Mouse (Mus musculus): ENCODE measurements around the gene Retsat. TPM values are rescaled to one million over a fixed set of nuclear protein-coding genes. Genes with fewer than 3 reads are reported as not detected.

Gene Retsat
- polyA plus RNA-seq, 1 experiment from 2014 or later, result 26.0 TPM

DNA sequence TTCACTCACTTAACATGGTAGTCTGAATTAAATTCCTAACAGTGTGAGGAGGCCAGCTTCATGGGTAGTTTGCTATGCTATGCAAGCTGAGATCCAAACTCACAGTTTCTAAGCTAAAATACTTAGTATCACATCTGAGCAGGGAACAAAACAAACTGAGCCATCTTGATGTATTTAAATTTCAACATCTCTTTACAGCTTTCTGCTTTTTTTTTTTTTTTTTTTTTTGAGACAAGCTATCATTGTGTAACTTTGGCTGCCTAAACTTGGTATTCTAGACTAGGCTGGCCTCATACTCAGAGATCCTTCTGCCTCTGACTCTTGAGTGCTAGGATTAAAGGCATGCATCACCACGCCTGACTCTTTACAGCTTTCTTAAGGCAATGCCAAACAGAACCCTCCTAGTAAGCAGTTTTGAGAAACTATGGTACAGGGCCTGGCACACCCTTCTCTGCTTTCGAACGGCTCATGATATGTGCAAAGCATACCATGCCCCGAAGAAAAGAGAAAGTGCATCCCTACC lies 10.4 kb downstream of the Retsat start:
- ATAC-seq (replicated peaks; ENCODE audit: low FRiP score) (no peak), DNase-seq (ENCODE audit: low spot score) (no peak)
- no peak overlapping the region for H3K4me2 ChIP-seq
- no peaks in the 10 kb centered on the region; the same call in 1 of the 2 replicates for H3K4me1 ChIP-seq (replicated peaks; ENCODE audit: control insufficient read depth, insufficient read depth, low read length)
- no peak overlapping the region for H3K9ac ChIP-seq (ENCODE audit: low read depth, low read length)
- H3K36me3 ChIP-seq (ENCODE audit: control insufficient read depth, insufficient read depth, low read length), result peaks cover 10% of the 10 kb centered on the region
- no peaks in the 10 kb centered on the region for H3K27me3 ChIP-seq (replicated peaks; ENCODE audit: control insufficient read depth, insufficient read depth, low read length)
- no peak overlapping the region for H3K4me3 ChIP-seq (ENCODE audit: low read depth, low read length)
- no peaks in the 10 kb centered on the region for H3K9me3 ChIP-seq (ENCODE audit: control insufficient read depth, low read length)
- WGBS, result 83% methylated on average over 4 of the region's 4 CpGs
- H3K27ac ChIP-seq (ENCODE audit: low read depth, low read length), result no peak overlapping the region

DNA sequence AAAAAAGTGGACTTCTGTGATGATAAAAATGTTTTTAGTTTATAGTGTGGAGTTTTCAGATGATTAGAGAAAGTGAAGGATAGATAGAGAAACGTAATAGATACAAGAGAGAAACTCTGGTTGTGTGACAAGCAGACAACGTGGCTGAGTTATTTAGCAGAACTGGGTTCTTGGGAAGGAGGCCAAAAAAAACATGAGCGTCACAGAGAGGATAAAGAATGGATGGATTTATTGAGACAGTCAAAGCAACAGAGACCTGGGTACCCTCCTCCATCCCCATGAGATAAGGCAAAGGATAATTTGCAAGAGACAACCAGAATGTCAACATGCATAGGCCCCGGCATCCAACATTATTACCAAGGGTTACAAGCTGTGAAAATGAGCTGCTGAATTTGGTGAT lies 12.0 kb downstream of the Retsat start:
- Histone ChIP-seq H3K4me1 (replicated peaks; ENCODE audit: control insufficient read depth, insufficient read depth, low read length) (peaks cover 9% of the 10 kb centered on the region), H3K4me3 (ENCODE audit: low read depth, low read length) (no peak overlapping the region), H3K27me3 (replicated peaks; ENCODE audit: control insufficient read depth, insufficient read depth, low read length) (no peaks in the 10 kb centered on the region), H3K27ac (ENCODE audit: low read depth, low read length) (no peak overlapping the region), H3K9me3 (ENCODE audit: control insufficient read depth, low read length) (no peaks in the 10 kb centered on the region), H3K36me3 (ENCODE audit: control insufficient read depth, insufficient read depth, low read length) (peaks cover 10% of the 10 kb centered on the region), H3K4me2 (no peak overlapping the region), H3K9ac (ENCODE audit: low read depth, low read length) (no peak overlapping the region)
- 81% methylated on average over 4 of the region's 4 CpGs for WGBS
- DNase-seq (ENCODE audit: low spot score) (no peak), ATAC-seq (replicated peaks; ENCODE audit: low FRiP score) (no peak)

DNA sequence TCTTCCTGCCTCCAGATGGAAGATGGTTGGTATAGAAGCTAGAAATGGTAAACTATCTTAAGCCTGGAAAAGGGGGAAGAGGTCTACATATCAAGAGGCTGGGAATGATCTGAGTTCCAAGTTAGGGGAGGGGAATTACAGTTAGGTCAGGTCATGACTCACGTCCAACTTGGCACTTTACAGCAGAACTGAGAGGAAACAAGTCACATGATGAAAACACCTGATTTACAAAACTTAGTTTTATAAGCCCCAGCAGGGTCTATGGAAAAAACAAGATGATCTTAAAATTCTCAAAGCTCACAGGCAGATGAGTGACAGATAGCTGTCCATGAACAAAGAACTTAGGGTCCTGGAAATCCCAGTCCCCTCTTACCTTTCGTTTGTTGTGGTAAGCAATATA lies 16.9 kb downstream of the Retsat start:
- peak overlapping the region; percentile 90 for H3K4me3 ChIP-seq (ENCODE audit: low read depth, low read length)
- DNase-seq (ENCODE audit: low spot score) (no peak), ATAC-seq (replicated peaks; ENCODE audit: low FRiP score) (no peak)
- WGBS, result 46% methylated on average over 2 of the region's 2 CpGs
- no peak overlapping the region for H3K27ac ChIP-seq (ENCODE audit: low read depth, low read length)
- H3K27me3 ChIP-seq (replicated peaks; ENCODE audit: control insufficient read depth, insufficient read depth, low read length), result no peaks in the 10 kb centered on the region
- H3K36me3 ChIP-seq (ENCODE audit: control insufficient read depth, insufficient read depth, low read length), result peaks cover 8% of the 10 kb centered on the region
- no peaks in the 10 kb centered on the region for H3K9me3 ChIP-seq (ENCODE audit: control insufficient read depth, low read length)
- peak overlapping the region; percentile 78 for H3K9ac ChIP-seq (ENCODE audit: low read depth, low read length)
- peaks cover 25% of the 10 kb centered on the region for H3K4me1 ChIP-seq (replicated peaks; ENCODE audit: control insufficient read depth, insufficient read depth, low read length)
- H3K4me2 ChIP-seq, result peak overlapping the region; percentile 97

DNA sequence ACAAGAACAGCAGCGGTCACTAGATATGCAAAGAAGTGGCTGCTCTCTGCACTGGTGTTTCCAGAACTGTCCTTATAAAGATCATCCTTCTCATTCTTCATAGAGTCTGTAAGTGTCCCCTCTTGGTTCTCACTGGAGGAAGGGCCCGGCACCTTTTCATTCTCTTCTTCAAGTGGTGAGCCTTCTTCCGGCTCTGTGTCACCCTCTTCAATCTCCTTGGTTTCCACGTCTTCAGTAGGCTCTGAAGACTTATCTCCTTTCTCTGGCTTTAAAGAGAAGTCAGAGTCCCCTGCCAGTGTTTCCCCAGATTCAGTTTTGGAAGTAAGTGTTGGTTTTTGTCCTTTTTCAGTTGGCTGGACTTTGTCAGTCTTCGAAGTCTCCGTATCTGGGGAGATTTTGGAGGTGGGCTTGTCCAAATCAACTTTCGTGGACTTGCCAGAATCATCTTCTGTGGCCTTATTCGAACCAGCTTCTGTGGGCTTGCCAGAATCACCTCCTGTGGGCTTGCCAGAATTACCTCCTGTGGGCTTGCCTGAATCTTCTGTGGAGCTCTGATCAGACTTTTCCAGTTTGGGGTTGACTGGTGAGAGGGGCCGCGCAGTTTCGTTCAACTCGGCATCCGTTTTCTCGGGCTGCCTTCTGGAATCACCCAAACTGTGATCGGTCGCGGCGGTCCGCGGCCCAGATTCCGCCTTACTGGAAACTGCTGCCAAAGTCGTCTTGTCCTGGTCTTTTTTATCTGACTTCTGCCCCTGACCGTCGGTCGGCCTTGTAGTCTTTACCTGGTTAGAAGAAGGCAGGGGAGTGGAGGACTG lies 17.5 kb downstream of the Retsat start:
- H3K4me3 ChIP-seq (ENCODE audit: low read depth, low read length), result peak overlapping the region; percentile 90
- H3K36me3 ChIP-seq (ENCODE audit: control insufficient read depth, insufficient read depth, low read length), result peaks cover 8% of the 10 kb centered on the region
- peak overlapping the region; percentile 78 for H3K9ac ChIP-seq (ENCODE audit: low read depth, low read length)
- no peaks in the 10 kb centered on the region for H3K27me3 ChIP-seq (replicated peaks; ENCODE audit: control insufficient read depth, insufficient read depth, low read length)
- peak overlapping the region; percentile 97 for H3K4me2 ChIP-seq
- ATAC-seq (replicated peaks; ENCODE audit: low FRiP score) (no peak), DNase-seq (ENCODE audit: low spot score) (no peak)
- H3K27ac ChIP-seq (ENCODE audit: low read depth, low read length), result no peak overlapping the region
- H3K4me1 ChIP-seq (replicated peaks; ENCODE audit: control insufficient read depth, insufficient read depth, low read length), result peaks cover 26% of the 10 kb centered on the region
- WGBS, result 16% methylated on average over 25 of the region's 25 CpGs
- H3K9me3 ChIP-seq (ENCODE audit: control insufficient read depth, low read length), result no peaks in the 10 kb centered on the region

DNA sequence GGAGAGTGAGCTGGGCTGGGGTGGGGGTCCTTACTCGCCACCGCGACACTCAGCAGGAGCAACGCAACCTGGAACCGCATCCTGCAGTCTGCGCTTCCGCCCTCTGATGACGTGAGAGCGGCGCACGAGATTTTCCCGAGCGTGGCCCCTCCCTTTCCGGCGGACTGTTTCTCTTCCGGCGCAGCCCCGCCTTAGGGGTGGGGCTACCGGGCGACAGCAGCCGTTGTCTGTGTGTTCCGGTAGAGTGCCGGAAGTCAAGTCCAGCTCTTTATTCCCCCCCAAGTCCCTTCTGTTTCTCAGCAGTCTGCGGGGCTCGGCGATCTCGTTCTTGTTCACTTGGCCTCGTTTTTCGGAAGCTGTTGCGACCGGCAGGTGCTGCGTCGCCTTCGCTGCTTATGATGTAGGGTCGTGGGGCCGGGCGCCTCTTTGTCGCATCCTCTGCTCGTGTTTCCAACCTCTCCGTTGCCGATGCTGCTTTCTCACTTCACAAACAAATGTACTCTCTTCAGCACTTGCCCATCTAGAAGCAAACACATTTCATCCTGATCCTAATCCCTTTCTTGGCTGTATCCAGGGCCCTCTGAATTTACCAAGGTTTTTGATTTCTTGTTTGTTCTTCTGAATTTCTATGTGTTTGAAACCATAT lies 18.5 kb downstream of the Retsat start, which contains the start of gene Tgoln1:
Gene Tgoln1 (minus strand): TSS at position 358 of the 646 bp plus-strand sequence.
- Histone ChIP-seq H3K9ac (ENCODE audit: low read depth, low read length) (peak within 1 kb of the TSS; percentile 80), H3K4me3 (ENCODE audit: low read depth, low read length) (peak within 1 kb of the TSS; percentile 90), H3K27ac (ENCODE audit: low read depth, low read length) (peak within 1 kb of the TSS; percentile 66), H3K36me3 (ENCODE audit: control insufficient read depth, insufficient read depth, low read length) (peaks cover 6% of the 10 kb centered on the region), H3K27me3 (replicated peaks; ENCODE audit: control insufficient read depth, insufficient read depth, low read length) (no peaks in the 10 kb centered on the region), H3K4me1 (replicated peaks; ENCODE audit: control insufficient read depth, insufficient read depth, low read length) (peaks cover 30% of the 10 kb centered on the region), H3K9me3 (ENCODE audit: control insufficient read depth, low read length) (no peaks in the 10 kb centered on the region), H3K4me2 (peak within 1 kb of the TSS; percentile 97)
- WGBS, result under 1% methylated on average over 41 of the region's 41 CpGs
- DNase-seq (ENCODE audit: low spot score) (peak; percentile 92), ATAC-seq (replicated peaks; ENCODE audit: low FRiP score) (peak; percentile 93)

DNA sequence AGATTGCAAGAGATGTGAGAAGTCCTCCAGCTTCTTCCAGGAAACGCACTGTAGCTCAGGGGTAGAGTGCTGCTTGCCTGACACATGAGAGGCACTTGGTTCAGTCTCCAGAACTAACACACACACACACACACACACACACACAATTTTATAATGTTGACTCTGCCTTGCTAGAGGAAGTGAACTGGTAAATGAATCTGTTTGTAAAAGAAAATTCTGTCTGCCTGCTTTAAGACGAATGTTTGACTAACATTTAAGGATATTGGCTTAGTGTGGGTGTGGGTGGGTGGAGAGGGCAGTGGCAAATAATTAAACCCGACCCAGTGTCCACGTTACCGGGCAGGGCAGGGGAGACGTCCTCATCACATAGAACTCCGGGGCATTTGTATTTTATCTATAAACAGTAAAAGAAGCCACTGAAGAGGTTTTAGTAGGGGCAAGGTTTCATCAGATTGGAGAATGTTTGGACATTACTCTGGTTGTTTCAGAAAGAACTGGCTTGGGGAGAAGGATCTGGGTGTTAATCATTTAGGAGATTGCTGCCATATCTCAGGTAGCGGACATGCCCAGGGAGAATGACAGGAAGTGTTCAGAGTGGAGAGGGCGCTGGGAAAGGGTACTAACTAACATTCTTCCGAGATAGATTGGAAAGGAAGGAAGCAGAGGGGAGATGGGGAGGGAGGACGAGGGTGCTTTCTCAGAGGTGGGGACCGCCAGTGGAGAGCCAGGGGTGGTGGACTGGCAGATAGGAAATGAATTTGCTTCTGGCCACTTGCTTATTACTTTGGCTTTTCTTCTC lies 21.7 kb downstream of the Retsat start:
- peak overlapping the region; percentile 46 for H3K4me2 ChIP-seq
- WGBS, result 24% methylated on average over 12 of the region's 12 CpGs

DNA sequence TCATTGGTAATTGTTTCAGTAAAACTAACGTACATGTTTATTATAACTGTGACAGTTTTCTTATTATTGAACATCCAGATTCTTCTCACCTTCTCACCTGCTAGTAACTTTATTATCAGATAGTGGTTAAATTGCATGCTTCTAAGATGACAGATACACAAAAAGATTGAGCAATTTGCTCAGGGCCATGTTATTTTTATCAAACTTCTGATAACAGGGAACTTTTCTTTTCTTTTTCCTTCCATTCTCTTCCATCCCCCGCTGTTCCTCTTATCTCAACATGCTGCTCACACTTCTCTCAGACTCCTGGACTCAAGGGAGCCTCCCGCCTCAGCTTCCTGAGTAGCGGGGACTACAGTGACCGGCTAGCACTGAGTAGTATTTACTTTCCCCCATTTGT lies 22.6 kb downstream of the Retsat start:
- Histone ChIP-seq H3K27me3 (replicated peaks; ENCODE audit: control insufficient read depth, insufficient read depth, low read length) (no peaks in the 10 kb centered on the region), H3K36me3 (ENCODE audit: control insufficient read depth, insufficient read depth, low read length) (no peaks in the 10 kb centered on the region), H3K4me3 (ENCODE audit: low read depth, low read length) (no peak overlapping the region), H3K4me1 (replicated peaks; ENCODE audit: control insufficient read depth, insufficient read depth, low read length) (peaks cover 14% of the 10 kb centered on the region), H3K9ac (ENCODE audit: low read depth, low read length) (no peak overlapping the region), H3K9me3 (ENCODE audit: control insufficient read depth, low read length) (no peaks in the 10 kb centered on the region), H3K4me2 (no peak overlapping the region), H3K27ac (ENCODE audit: low read depth, low read length) (peak overlapping the region; percentile 25; the same call in 1 of the 2 replicates)
- DNase-seq (ENCODE audit: low spot score) (no peak), ATAC-seq (replicated peaks; ENCODE audit: low FRiP score) (no peak)
- WGBS, result 42% methylated on average over 5 of the region's 5 CpGs

More for the DNA sequence above, 21.7 kb downstream of the Retsat start:
- no peaks in the 10 kb centered on the region for H3K36me3 ChIP-seq (ENCODE audit: control insufficient read depth, insufficient read depth, low read length)
- 0 out of 2 replicates have a peak overlapping the region, but pooled peaks have one; percentile 8 for H3K4me3 ChIP-seq (ENCODE audit: low read depth, low read length)
- H3K27ac ChIP-seq (ENCODE audit: low read depth, low read length), result peak overlapping the region; percentile 52
- H3K27me3 ChIP-seq (replicated peaks; ENCODE audit: control insufficient read depth, insufficient read depth, low read length), result no peaks in the 10 kb centered on the region
- ATAC-seq (replicated peaks; ENCODE audit: low FRiP score), result no peak
- no peak overlapping the region for H3K9ac ChIP-seq (ENCODE audit: low read depth, low read length)
- no peak for DNase-seq (ENCODE audit: low spot score)
- H3K9me3 ChIP-seq (ENCODE audit: control insufficient read depth, low read length), result no peaks in the 10 kb centered on the region
- peaks cover 24% of the 10 kb centered on the region for H3K4me1 ChIP-seq (replicated peaks; ENCODE audit: control insufficient read depth, insufficient read depth, low read length)

DNA sequence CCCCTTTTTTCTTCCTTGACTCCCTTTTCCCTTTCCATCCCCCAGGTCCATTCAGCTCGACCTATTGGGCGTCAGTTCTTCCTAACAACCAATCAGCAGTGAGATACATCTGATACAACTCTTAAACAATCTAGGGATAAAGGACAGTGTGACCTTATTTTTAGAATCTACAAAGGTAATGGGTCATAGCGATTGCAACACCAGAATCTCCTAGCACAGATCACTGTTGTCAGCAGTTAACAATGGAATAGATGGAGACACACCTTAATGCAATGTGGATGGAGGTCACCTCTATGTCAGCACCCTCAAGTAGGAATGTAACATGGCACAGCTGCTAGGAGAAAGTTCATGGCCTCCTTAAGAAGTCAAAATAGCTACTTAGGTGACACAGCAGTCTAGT lies 24.6 kb downstream of the Retsat start:
- Histone ChIP-seq H3K9me3 (ENCODE audit: control insufficient read depth, low read length) (no peaks in the 10 kb centered on the region), H3K9ac (ENCODE audit: low read depth, low read length) (no peak overlapping the region), H3K4me2 (no peak overlapping the region), H3K27me3 (replicated peaks; ENCODE audit: control insufficient read depth, insufficient read depth, low read length) (no peaks in the 10 kb centered on the region), H3K4me3 (ENCODE audit: low read depth, low read length) (no peak overlapping the region), H3K4me1 (replicated peaks; ENCODE audit: control insufficient read depth, insufficient read depth, low read length) (peaks cover 8% of the 10 kb centered on the region; the same call in 1 of the 2 replicates), H3K27ac (ENCODE audit: low read depth, low read length) (no peak overlapping the region), H3K36me3 (ENCODE audit: control insufficient read depth, insufficient read depth, low read length) (no peaks in the 10 kb centered on the region; the same call in 1 of the 2 replicates)
- WGBS, result 54% methylated on average over 3 of the region's 3 CpGs
- ATAC-seq (replicated peaks; ENCODE audit: low FRiP score) (no peak), DNase-seq (ENCODE audit: low spot score) (no peak)
